ENCODE assay signal across 13 mouse cellular contexts in the genomic region with DNA sequence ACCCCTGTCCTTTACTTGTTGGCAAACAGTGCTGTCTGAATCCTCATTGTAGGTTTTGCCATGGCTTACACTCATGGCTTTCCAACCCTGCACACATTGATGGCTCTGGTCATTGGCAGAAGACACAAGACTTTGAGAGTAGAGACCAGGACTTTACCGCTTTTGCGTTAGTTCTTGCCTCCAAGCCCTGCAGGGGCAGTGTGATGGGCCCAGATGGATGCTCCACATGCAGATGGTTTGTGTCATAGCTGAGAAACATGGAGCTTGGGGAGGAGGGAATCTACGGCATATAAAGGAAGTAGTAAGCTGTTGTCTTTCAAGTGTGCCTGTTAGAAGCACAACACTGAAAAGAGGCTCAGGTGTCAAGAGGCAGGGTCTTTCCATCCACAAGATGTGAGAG. TPM values are rescaled to one million over a fixed set of nuclear protein-coding genes. Genes with fewer than 3 reads are reported as not detected.
DNase-seq lines count a peak whose midpoint lies in the region; TF ChIP-seq lines count a peak whose summit lies in the region.
"Had no signal": no experiment of that assay in that cellular context is flagged by ENCODE, and none has a peak within 500 bp of the region (broad histone marks: within the 10 kb centered on the region; RNA-seq: fewer than 3 reads in every experiment).

No protein-coding gene starts in this region.

- H3K27ac ChIP-seq in layer of hippocampus, adult 2 months: peak overlapping the region; percentile 39; the same call in 1 of the 2 replicates

- no peak overlapping the region for H3K4me3 ChIP-seq in layer of hippocampus, adult 2 months

- 0 out of 2 replicates have a peak, but pooled peaks have one; percentile 5 for TF ChIP-seq CTCF in layer of hippocampus, adult 2 months (conservative IDR thresholded peaks at IDR 0.05)

- peak; percentile 50 to 58 for DNase-seq in cerebellum, postnatal 10 days
- no peak for DNase-seq in cerebellum, adult 9-10 months
- DNase-seq in layer of hippocampus, adult 2 months (ENCODE audit: low spot score in 2 of 2): no peak
- DNase-seq in layer of hippocampus, postnatal 14 days (ENCODE audit: low spot score in 2 of 2): no peak
- DNase-seq: adrenal gland, adult 2 months; adrenal gland, adult 8-10 months; adrenal gland, postnatal 10 days; adrenal gland, postnatal 25 days; adrenal gland, postnatal 36 days; B cell, adult 2 months; cerebellum, adult 11 months; cerebellum, adult 11-12 months; cerebellum, adult 18-20 months had no signal

RNA-seq across cellular contexts. Expression of a gene that starts 3.6 kb away (rescaled TPM):
- 10 to 100 TPM; 15.8 to 16.5 TPM for total RNA-seq in layer of hippocampus, adult 2 months (2021)
- 10 to 100 TPM; 14.8 to 17.2 TPM for total RNA-seq in layer of hippocampus, postnatal 14 days (2021)

RNA-seq across cellular contexts. Expression of a gene that starts 3.8 kb away (rescaled TPM):
- 1 to 10 TPM; 7.3 to 7.6 TPM for total RNA-seq in layer of hippocampus, adult 2 months (2021)
- total RNA-seq in layer of hippocampus, postnatal 14 days (2021): 10 to 100 TPM in 1 of 2 experiments, 1 to 10 TPM in 1; 9.5 to 11.3 TPM

Comparison
In these comparisons a context has a peak if more than half of its experiments do, and no peak if none do; other contexts are left out.
1. DNase-seq: peak in cerebellum, postnatal 10 days (2 of 2); none in cerebellum, adult 9-10 months (single experiment), layer of hippocampus, adult 2 months (0 of 2) and layer of hippocampus, postnatal 14 days (0 of 2).